In the genomic region with DNA sequence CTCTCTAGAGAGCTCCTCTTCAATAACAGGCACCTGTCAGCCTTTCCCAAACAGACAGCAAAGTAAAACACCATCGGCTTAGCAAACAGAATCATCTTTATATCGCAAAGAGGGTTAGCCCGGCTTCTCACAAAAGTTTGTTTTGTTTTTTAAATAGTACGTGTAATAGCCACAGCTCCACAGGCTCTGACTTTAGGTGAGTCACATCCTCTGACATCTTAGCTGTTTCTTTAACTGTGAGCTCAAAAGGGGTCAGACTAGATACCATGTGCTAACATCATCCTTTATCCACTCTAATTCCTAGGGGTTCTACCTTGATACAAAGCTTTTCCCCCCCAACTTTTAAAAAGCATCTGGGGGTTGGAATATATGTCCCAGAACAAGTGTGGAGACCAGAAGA, we compare ENCODE assay signal across 26 mouse cellular contexts.
"Had no signal": no experiment of that assay in that cellular context is flagged by ENCODE, and none has a peak within 500 bp of the region (broad histone marks: within the 10 kb centered on the region; RNA-seq: fewer than 3 reads in every experiment).

No protein-coding gene starts in this region.

- H3K4me1 ChIP-seq: heart, embryonic 10.5 days; heart, embryonic 12.5 days; kidney, embryonic 15.5 days; limb, embryonic 13.5 days; limb, embryonic 15.5 days; liver, embryonic 12.5 days had no signal

- H3K27ac ChIP-seq: gastrocnemius, adult 2 months; heart, embryonic 10.5 days; hindbrain, embryonic 13.5 days; hindbrain, embryonic 15.5 days; hindbrain, postnatal 0 days; kidney, embryonic 15.5 days; kidney, postnatal 0 days; left cerebral cortex, adult 2 months; limb, embryonic 13.5 days; limb, embryonic 15.5 days; liver, embryonic 12.5 days; liver, embryonic 14.5 days had no signal

- ATAC-seq: hindbrain, postnatal 0 days; intestine, embryonic 16.5 days; liver, embryonic 12.5 days had no signal

- H3K4me3 ChIP-seq: gastrocnemius, adult 2 months; heart, embryonic 10.5 days; heart, embryonic 12.5 days; hindbrain, embryonic 13.5 days; hindbrain, embryonic 15.5 days; kidney, embryonic 15.5 days; left cerebral cortex, adult 2 months; limb, embryonic 13.5 days; limb, embryonic 15.5 days; liver, embryonic 12.5 days had no signal

- H3K9me3 ChIP-seq: heart, embryonic 10.5 days; heart, embryonic 12.5 days; hindbrain, embryonic 13.5 days; hindbrain, embryonic 15.5 days; kidney, embryonic 15.5 days; limb, embryonic 13.5 days; limb, embryonic 15.5 days; liver, embryonic 12.5 days had no signal

- H3K27me3 ChIP-seq: hindbrain, embryonic 13.5 days; hindbrain, embryonic 15.5 days; kidney, embryonic 15.5 days; limb, embryonic 13.5 days; limb, embryonic 15.5 days had no signal

- DNase-seq: gastrocnemius, adult 2 months; gastrocnemius, postnatal 10 days; gastrocnemius, postnatal 25 days; heart, adult 18-20 months; heart, postnatal 10 days; heart, postnatal 36 days; kidney, adult 11 months; kidney, adult 2 months; kidney, adult 9 months; kidney, postnatal 14 days; kidney, postnatal 36 days; layer of hippocampus, adult 9-11 months; left cerebral cortex, postnatal 4 days had no signal

- H3K36me3 ChIP-seq: heart, embryonic 10.5 days; heart, embryonic 12.5 days; hindbrain, embryonic 13.5 days; hindbrain, embryonic 15.5 days; kidney, embryonic 15.5 days; limb, embryonic 13.5 days; limb, embryonic 15.5 days; liver, embryonic 12.5 days had no signal
